Mouse (Mus musculus) adrenal gland (tissue): Measurements from ENCODE around the gene Olfr834.

Experiments used
- intact Hi-C: fragments of 180-260 bp; cut with DNase I; formaldehyde crosslinking; loops from one replicate; pipeline ENCODE4 v1.15.1; 2025
- long read RNA-seq, 2 experiments: library from polyadenylated mRNA; unstranded; transcript quantifications; one replicate each; pipeline ENCODE4 v2.0.0; 2020; ENCODE audit warnings: borderline replicate concordance in 1 of 2; ENCODE audit not compliant: insufficient replicate concordance in 1 of 2

The Olfr834 gene
- long read RNA-seq, experiment 1: 0 reads
- long read RNA-seq, experiment 2: 0 reads

DNA sequence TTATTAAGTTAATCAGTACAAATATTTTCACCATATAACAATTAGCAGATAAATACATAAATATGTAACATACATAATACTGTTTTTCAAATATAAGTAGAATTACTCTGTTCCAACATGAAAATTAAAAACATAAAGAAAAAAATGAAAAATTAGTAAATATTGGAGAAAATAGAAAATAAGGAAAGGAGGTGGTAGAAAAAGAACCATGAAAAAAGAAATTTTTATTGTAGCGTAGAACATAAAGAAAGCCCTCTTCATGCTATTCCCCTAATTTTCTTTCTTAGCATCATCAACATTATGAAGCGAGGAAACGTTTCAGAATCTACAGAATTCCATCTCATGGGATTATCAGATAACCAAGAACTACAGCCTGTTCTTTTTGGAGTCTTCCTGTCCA, at the start of gene Olfr834:
TSS of gene Olfr834 (plus strand) at position 301 of the 400 bp plus-strand sequence.
- intact Hi-C loops: no loop called here

DNA sequence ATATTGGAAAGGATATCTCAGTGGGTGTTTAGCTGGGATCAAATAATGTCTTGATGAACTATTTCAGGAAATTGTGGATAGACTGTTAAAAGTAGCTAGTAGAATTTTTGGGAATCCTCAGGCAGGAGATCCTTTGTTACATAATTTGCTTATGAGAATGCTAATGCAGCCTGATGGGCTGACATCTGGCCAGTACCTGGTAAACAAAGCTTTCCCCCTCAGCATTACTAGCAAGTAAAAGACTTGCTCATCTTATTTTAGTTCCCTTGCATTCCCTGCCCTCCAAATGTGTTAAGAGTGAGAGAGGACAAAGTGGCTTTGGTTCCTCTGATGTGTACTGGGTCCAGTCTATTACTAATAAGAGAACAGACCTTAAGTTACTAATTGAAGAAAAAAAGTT, 25.8 kb upstream of the Olfr834 start:
- intact Hi-C loops: loop anchor here (2.0 kb wide), 1 partner anchor 43 kb away; no protein-coding TSS in a partner anchor

- intact Hi-C loops: no loop called here
Measured at GRCm38 (mm10) chr9:19032435-19032834, 44.6 kb downstream of the Olfr834 start, which contains the start of gene Olfr835. Olfr835 (plus strand) TSS chr9:19032735.
